Mouse (Mus musculus) retina, embryonic 14.5 days (tissue): ENCODE data around the gene Lyz1.
"Not testable (repeated sequence)": the region's sequence is repeated elsewhere in the genome, so short reads cannot be mapped to it uniquely, and the experiment has no call there.

Source experiments
- DNase-seq: peaks from one replicate; pipeline ENCODE4 v3.0.0-alpha.2; 2015; ENCODE audit warnings: low spot score

Gene Lyz1

GRCm38 (mm10) chr10:117292671-117293070 lies at the start of gene Lyz1:
Gene Lyz1 (minus strand): TSS chr10:117292868.
- no peak for DNase-seq

DNA sequence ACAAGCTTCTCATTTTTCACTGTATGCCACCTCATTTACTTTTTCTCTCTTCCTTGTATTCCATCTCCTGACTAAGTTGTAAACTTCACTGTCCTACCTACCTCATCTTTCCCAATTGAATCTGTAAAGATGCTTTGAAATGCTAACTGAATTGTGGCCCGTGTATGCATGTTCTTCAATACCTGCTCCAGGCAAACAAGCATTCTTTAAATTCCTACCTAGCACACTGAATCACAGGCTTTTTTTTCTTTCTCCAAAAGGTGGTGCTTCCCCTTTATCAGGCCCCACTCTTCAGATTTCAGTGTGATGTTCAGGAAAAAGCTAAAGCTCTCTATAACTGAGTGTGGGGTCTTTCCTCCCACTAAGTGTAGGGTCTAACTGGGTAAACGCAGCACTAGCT lies 49.7 kb upstream of the Lyz1 start:
- DNase-seq = no peak

DNA sequence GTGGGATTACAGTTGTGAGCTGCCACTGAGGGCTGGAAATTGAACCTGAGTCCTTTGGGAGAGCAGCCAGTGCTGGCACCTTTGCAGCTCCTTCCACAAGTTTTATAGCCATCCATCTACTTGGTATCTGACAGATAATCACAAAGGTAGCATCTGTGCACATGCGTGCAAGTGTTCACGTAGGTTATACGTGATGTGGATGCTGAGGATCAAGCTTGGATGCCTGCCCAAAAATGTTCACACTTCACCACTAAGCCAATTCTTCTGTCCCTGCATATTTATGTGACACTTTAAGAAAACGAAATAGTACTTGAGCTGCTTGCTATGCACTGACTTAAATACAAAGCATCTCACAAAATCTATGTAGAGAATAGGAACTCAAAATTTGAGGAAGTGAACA lies 48.4 kb upstream of the Lyz1 start:
- no peak for DNase-seq

DNA sequence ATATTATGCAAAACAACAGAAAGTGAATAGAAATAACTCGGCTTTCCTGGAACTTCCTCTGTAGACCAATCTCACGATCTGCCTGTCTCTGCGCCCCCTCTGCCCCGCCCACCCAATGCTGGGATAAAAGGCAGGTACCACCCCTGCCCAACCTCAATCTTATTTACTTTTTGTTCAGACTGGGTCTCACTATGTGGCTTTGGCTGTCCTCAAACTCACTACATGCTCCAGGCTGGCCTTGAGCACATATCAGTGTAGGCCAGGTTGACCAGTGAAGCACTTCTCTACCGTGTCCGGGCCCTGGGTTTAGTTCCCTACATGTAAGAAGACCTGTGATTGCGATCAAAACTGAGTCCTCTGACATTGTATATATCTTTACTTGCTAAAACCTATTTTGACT lies 46.6 kb upstream of the Lyz1 start:
- no peak for DNase-seq

DNA sequence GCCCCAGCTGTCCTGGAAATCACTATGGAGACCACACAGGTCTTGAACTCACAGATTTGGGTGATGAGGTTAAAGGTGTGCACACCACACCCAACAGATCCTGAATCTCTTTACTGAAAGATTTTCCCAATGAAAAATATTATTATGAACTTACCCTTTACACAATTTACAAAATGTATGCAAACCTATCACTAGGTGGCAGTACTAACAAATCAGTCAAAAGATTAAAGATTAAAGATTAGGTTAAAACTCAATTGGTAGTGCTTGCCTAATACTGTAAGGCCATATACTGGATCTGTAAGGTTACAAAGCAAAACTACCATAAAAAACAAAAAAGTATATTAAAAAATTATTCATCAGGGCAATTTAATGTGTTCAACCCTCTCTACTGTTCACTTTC lies 45.3 kb upstream of the Lyz1 start:
- peak; percentile 25 for DNase-seq

DNA sequence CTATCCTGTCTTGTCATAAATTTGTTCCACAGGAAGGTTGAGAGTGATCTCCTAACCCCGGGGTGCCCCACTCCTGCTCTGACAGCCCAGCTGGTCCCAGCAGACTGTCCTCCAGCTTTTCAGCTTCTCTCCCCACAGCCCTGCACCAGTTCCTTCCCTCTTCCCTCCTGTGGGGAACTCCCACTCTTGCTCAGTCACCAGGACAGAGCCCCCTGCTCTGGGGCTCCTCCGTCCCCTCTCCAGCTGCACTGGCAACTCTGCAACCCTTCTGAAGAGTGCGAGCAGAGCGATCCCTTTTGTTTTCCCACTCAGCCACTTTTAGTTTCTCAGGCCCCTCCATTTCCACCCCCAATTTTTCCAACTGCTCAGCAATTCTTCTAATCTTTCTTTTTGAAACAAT lies 43.0 kb upstream of the Lyz1 start:
- peak; percentile 21 for DNase-seq

GRCm38 (mm10) chr10:117330521-117330920 lies 37.9 kb upstream of the Lyz1 start:
- no peak for DNase-seq

DNA sequence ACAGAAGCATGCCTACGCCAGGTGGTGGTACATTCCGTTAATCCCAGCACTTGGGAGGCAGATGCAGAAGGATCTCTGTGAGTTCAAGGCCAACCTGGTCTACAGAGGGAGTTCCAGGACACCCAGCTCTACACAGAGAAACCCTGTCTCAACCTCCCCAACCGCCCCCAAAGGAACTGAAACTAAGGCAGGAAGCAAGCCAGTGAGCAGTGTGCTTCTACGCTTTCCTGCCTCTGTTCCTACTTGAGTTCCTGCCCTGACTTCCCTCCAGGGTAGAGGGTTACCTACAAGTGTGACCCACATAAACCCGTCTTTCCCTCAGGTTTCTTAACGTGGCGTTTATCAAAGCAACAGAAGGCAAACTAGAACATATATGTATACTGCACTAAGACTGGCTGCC lies 31.1 kb upstream of the Lyz1 start:
- no peak for DNase-seq

DNA sequence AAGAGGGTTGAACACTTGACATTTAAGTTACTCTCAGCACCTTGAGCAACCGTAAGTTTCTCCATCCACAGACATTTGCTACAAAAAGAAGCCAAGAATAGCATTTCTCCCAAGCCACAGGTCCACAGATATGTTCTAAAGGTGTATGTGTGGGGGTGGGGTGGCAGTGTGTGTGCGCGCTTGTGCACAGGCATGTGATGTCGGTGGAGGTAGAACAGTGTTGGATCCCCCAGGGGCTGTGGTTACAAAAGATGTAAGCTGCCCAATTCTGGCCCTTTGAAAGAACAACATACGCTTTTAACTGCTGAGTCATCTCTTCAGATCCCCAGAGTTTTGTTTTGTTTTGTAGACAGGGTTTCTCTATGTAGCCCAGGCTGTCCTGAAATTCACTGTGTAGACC lies 30.0 kb upstream of the Lyz1 start:
- no peak for DNase-seq

- DNase-seq = peak; percentile 31
Observed at GRCm38 (mm10) chr10:117320571-117320981, 27.9 kb upstream of the Lyz1 start.

DNA sequence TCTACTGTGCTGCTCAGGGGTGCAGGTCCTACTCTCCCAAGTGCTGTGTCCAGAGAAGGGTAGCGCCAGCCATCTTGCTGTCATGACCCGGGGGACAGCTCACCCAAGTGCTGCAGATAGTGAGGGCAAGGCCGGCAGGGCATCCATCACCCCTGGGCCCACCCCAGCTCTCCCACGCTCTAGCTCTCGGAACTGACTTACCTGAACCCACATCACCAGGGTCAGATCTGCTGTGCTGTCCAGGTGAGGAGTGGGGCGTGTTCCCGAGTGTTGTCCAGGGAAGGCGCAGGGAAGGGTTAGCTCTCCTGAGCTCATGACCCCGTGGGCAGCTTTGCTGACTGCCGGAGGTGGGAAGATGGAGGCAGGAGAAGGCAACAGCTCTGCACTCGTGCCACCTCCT lies 23.7 kb upstream of the Lyz1 start:
- no peak for DNase-seq

- no peak for DNase-seq
Observed at GRCm38 (mm10) chr10:117313133-117313532, 20.5 kb upstream of the Lyz1 start.

DNA sequence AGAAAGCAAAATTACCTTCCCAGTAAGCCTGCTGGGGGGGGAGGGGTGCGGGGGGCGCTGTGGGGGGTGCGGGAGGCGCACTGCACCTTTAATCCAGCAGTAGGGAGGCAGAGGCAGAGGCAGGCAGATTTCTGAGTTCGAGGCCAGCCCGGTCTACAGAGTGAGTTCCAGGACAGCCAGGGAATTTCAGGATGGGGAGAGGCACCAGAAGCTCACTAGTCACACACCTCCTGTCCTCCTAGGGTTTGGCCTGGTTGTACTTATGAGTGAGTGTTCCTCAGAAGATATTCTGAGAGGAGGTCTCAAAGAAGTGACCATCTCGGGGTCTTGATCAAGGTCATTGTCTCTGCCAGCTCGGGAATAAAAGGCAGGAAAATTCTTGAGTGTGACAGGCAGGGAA lies 19.5 kb upstream of the Lyz1 start:
- DNase-seq = no peak

- no peak for DNase-seq
Observed at GRCm38 (mm10) chr10:117304371-117304770, 11.7 kb upstream of the Lyz1 start.

- DNase-seq = no peak
Observed at GRCm38 (mm10) chr10:117301688-117302087, 9.0 kb upstream of the Lyz1 start.

- no peak for DNase-seq
Observed at GRCm38 (mm10) chr10:117299901-117300520, 7.3 kb upstream of the Lyz1 start.

DNA sequence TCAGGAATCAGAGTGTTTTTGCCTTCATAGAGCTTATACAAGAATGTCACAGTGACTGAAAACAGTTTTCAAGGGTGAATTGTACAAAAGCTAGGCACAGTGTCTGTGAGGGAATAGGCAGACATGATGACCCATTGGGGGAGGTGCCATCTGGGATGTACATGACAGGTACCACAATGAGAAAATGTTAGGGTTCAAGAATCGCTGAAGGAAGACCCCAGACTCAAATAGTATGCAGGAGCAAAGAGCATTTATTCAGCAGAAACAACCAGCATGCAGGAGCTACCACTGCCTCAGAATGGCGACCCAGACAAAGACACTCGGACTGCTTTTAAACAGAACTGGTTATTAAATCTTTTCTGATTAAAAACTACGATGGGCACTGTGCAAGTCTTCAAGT lies 6.4 kb upstream of the Lyz1 start:
- DNase-seq = no peak

GRCm38 (mm10) chr10:117298336-117298735 lies 5.7 kb upstream of the Lyz1 start:
- DNase-seq = no peak

DNA sequence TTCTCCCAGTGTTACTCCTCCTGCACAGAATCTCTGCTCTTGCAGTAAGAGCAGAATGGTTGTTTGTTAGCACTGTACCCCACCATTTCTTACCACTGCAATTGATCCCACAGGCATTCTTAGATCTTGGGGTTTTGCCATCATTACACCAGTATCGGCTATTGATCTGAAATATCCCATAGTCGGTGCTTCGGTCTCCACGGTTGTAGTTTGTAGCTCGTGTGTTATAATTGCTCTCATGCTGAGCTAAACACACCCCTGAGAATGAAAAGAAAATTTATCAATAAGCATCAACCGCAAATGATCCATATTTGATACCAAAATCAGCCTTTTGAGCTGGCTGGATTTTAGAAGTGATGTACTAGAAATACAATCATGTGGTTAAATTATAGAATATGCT lies 1.7 kb downstream of the Lyz1 start:
- DNase-seq = not testable (repeated sequence)

GRCm38 (mm10) chr10:117290046-117290870 lies 2.4 kb downstream of the Lyz1 start:
- DNase-seq = no peak

DNA sequence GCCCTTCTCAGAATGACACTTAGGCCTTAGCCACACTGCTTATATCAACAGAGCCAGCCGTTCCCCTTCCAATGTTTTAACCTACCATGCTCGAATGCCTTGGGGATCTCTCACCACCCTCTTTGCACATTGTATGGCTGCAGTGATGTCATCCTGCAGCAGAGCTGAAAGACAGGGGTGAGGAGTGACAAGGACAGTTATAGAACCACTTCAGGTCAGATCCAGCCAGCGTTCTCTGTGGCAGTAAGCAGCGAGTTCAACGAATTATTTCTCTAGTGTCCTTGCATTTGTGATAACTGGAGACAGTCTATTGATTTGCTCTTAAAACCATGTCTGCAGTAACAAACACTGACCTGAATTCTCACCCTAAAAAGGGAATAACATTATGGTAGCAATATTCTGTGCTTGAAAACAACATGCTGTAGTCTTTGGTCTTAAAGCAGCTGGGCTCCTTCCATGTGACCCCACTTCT lies 3.6 kb downstream of the Lyz1 start:
- not testable (repeated sequence) for DNase-seq

GRCm38 (mm10) chr10:117288197-117289033 lies 4.3 kb downstream of the Lyz1 start:
- no peak for DNase-seq
